Mouse (Mus musculus): ENCODE data around the gene Npepl1. TPM values are rescaled to one million over a fixed set of nuclear protein-coding genes. Genes with fewer than 3 reads are reported as not detected.

Gene Npepl1
- total and polyA plus RNA-seq, 3 experiments = 37.2 to 93.6 (median 90.8) TPM

DNA sequence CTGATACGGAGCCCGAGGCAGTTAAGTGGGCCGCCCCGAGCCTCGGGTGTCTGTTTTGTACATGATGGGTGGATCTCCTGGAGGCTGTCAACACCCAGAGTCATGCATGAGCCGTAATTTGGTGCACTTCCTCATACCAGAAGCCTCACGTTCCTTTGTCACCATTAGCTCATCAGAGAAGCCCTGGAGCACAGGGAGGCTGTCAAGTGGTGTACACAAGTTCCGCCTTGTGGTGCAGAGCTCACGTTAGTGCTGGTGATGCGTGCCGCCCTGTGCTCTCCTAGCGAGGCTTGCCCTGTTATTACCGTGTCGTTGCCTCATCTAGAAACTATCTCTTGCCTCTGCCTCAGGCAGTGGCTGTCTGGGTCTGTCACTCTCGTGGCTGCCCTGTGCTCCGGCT lies 6.8 kb downstream of the Npepl1 start:
- H3K27me3 ChIP-seq (replicated peaks) = no peaks in the 10 kb centered on the region
- DNase-seq (ENCODE audit: extremely low read depth) = peak; percentile 21
- H3K36me3 ChIP-seq (replicated peaks in 1 of 2; ENCODE audit: control insufficient read depth in 1 of 2, insufficient read depth in 1 of 2, low read length in 1 of 2) = peaks cover 70 to 100% of the 10 kb centered on the region in 2 experiments
- dilution Hi-C loops (cut with MboI; ENCODE audit: extremely low pct_ligation_motif_present, extremely low pct_unique_long_range_greater_than_20kb, low sequenced_read_pairs) (no loop called here), in situ Hi-C loops (cut with MboI; ENCODE audit: low pct_ligation_motif_present, low pct_unique_long_range_greater_than_20kb, low sequenced_read_pairs) (loop anchor here (25.0 kb wide), 1 partner anchor 305 kb away; no protein-coding TSS in a partner anchor)
- no peak for TF ChIP-seq CHD2 (IDR thresholded peaks at IDR 0.05; ENCODE audit: low read length)
- TF ChIP-seq BHLHE40 (IDR thresholded peaks at IDR 0.05; ENCODE audit: low read depth, low read length) = 0 out of 2 replicates have a peak, but pooled peaks have one; percentile 6
- TF ChIP-seq ZNF384 (IDR thresholded peaks at IDR 0.05; ENCODE audit: low read depth, low read length) = no peak
- no peaks in the 10 kb centered on the region for H3K79me2 ChIP-seq (replicated peaks; ENCODE audit: control insufficient read depth, extremely low read depth, insufficient read depth, poor library complexity, severe bottlenecking)
- peaks cover under 1 to 7% of the 10 kb centered on the region in 2 experiments; a peak in 3 of 4 replicates for H3K4me1 ChIP-seq (ENCODE audit: control insufficient read depth in 1 of 2, insufficient read depth in 2 of 2)
- H3K9me3 ChIP-seq (replicated peaks; ENCODE audit: low read length) = no peaks in the 10 kb centered on the region
- no peak overlapping the region for H3K4me2 ChIP-seq (ENCODE audit: insufficient read depth, low read depth, poor library complexity, severe bottlenecking)
- no peak overlapping the region for H3K4me3 ChIP-seq (replicated peaks in 1 of 3; ENCODE audit: low read depth in 2 of 3, low read length in 2 of 3, poor library complexity in 1 of 3)
- H3K27ac ChIP-seq (ENCODE audit: insufficient read depth, low read depth) = no peak overlapping the region
- no peak overlapping the region for H3K9ac ChIP-seq (ENCODE audit: insufficient read depth, low read depth)

DNA sequence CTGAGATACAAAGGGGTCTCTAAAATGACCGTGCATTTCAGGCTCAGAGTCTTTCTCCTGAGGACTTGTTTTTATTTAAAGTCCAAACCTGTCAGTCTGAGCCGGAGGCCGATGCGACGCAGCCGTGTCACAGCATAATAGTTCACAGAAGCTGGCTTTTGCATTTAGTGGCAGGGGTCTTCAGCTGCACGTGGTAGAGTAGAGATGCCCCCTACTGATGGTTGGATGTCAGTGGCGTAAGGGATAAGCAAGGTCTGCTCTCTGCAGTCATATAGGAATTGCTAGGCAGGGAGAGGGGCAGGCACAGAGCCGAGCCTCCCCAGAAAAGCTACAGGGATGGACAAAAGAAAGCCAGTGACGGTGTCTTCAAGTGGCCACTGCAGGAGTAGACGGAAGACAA lies 8.0 kb downstream of the Npepl1 start:
- peaks cover 81 to 100% of the 10 kb centered on the region in 2 experiments for H3K36me3 ChIP-seq (replicated peaks in 1 of 2; ENCODE audit: control insufficient read depth in 1 of 2, insufficient read depth in 1 of 2, low read length in 1 of 2)
- H3K9me3 ChIP-seq (replicated peaks; ENCODE audit: low read length) = peaks cover 1% of the 10 kb centered on the region
- H3K79me2 ChIP-seq (replicated peaks; ENCODE audit: control insufficient read depth, extremely low read depth, insufficient read depth, poor library complexity, severe bottlenecking) = no peaks in the 10 kb centered on the region
- TF ChIP-seq TBP (conservative IDR thresholded peaks at IDR 0.05; ENCODE audit: low read depth, low read length) (no peak), POLR2AphosphoS2 (IDR thresholded peaks at IDR 0.05; ENCODE audit: low read depth, low read length) (no peak), BHLHE40 (IDR thresholded peaks at IDR 0.05; ENCODE audit: low read depth, low read length) (no peak), ETS1 (conservative IDR thresholded peaks at IDR 0.05; ENCODE audit: low read depth, low read length) (no peak), ZMIZ1 (IDR thresholded peaks at IDR 0.05; ENCODE audit: low read depth, low read length) (no peak), MAX (IDR thresholded peaks at IDR 0.05; ENCODE audit: low read length) (no peak), CTCF (conservative IDR thresholded peaks at IDR 0.05 in 1 of 2, IDR thresholded peaks at IDR 0.05 in 1 of 2; ENCODE audit: low read depth in 2 of 2, low read length in 2 of 2) (no peak), JUND (conservative IDR thresholded peaks at IDR 0.05; ENCODE audit: low read depth, low read length) (no peak), ZNF384 (IDR thresholded peaks at IDR 0.05; ENCODE audit: low read depth, low read length) (no peak), ZC3H11A (IDR thresholded peaks at IDR 0.05; ENCODE audit: low read depth, low read length) (no peak)
- H3K27ac ChIP-seq (ENCODE audit: insufficient read depth, low read depth) = no peak overlapping the region
- H3K4me1 ChIP-seq (ENCODE audit: control insufficient read depth in 1 of 2, insufficient read depth in 2 of 2) = no peaks in the 10 kb centered on the region
- no peak overlapping the region for H3K4me3 ChIP-seq (replicated peaks in 1 of 3; ENCODE audit: low read depth in 2 of 3, low read length in 2 of 3, poor library complexity in 1 of 3)
- DNase-seq (ENCODE audit: extremely low read depth) = no peak
- no peaks in the 10 kb centered on the region for H3K27me3 ChIP-seq (replicated peaks)
- in situ Hi-C loops (cut with MboI; ENCODE audit: low pct_ligation_motif_present, low pct_unique_long_range_greater_than_20kb, low sequenced_read_pairs) (loop anchor here (25.0 kb wide), 1 partner anchor 306 kb away; no protein-coding TSS in a partner anchor), dilution Hi-C loops (cut with MboI; ENCODE audit: extremely low pct_ligation_motif_present, extremely low pct_unique_long_range_greater_than_20kb, low sequenced_read_pairs) (no loop called here)
- no peak overlapping the region for H3K4me2 ChIP-seq (ENCODE audit: insufficient read depth, low read depth, poor library complexity, severe bottlenecking)
- H3K9ac ChIP-seq (ENCODE audit: insufficient read depth, low read depth) = no peak overlapping the region

GRCm38 (mm10) chr2:174119259-174119658 lies 9.1 kb downstream of the Npepl1 start:
- Histone ChIP-seq H3K9ac (ENCODE audit: insufficient read depth, low read depth) (no peak overlapping the region), H3K4me2 (ENCODE audit: insufficient read depth, low read depth, poor library complexity, severe bottlenecking) (no peak overlapping the region), H3K79me2 (replicated peaks; ENCODE audit: control insufficient read depth, extremely low read depth, insufficient read depth, poor library complexity, severe bottlenecking) (no peaks in the 10 kb centered on the region), H3K4me3 (replicated peaks in 1 of 3; ENCODE audit: low read depth in 2 of 3, low read length in 2 of 3, poor library complexity in 1 of 3) (no peak overlapping the region), H3K27me3 (replicated peaks) (no peaks in the 10 kb centered on the region), H3K27ac (ENCODE audit: insufficient read depth, low read depth) (no peak overlapping the region), H3K4me1 (ENCODE audit: control insufficient read depth in 1 of 2, insufficient read depth in 2 of 2) (no peaks in the 10 kb centered on the region), H3K36me3 (replicated peaks in 1 of 2; ENCODE audit: control insufficient read depth in 1 of 2, insufficient read depth in 1 of 2, low read length in 1 of 2) (peaks cover 83 to 100% of the 10 kb centered on the region in 2 experiments), H3K9me3 (replicated peaks; ENCODE audit: low read length) (peaks cover 10% of the 10 kb centered on the region)
- in situ Hi-C loops (cut with MboI; ENCODE audit: low pct_ligation_motif_present, low pct_unique_long_range_greater_than_20kb, low sequenced_read_pairs) = loop anchor here (25.0 kb wide), 1 partner anchor 307 kb away; no protein-coding TSS in a partner anchor
- TF ChIP-seq IRF4 (IDR thresholded peaks at IDR 0.05; ENCODE audit: low read depth, low read length) = no peak
- no peak for TF ChIP-seq MAX (IDR thresholded peaks at IDR 0.05; ENCODE audit: low read length)
- TF ChIP-seq MAFK (IDR thresholded peaks at IDR 0.05; ENCODE audit: insufficient replicate concordance, low read length) = no peak
- TF ChIP-seq JUND (conservative IDR thresholded peaks at IDR 0.05; ENCODE audit: low read depth, low read length) = no peak
- TF ChIP-seq NELFE (IDR thresholded peaks at IDR 0.05; ENCODE audit: low read depth, low read length) = no peak
- TF ChIP-seq MYC (IDR thresholded peaks at IDR 0.05; ENCODE audit: low read depth, low read length) = no peak
- TF ChIP-seq POLR2AphosphoS2 (IDR thresholded peaks at IDR 0.05; ENCODE audit: low read depth, low read length) = no peak
- no peak for TF ChIP-seq ELF1 (IDR thresholded peaks at IDR 0.05; ENCODE audit: low read depth, low read length)
- TF ChIP-seq ETS1 (conservative IDR thresholded peaks at IDR 0.05; ENCODE audit: low read depth, low read length) = no peak
- TF ChIP-seq POLR2A (IDR thresholded peaks at IDR 0.05; ENCODE audit: low read depth, low read length) = no peak
- TF ChIP-seq CTCF (conservative IDR thresholded peaks at IDR 0.05 in 1 of 2, IDR thresholded peaks at IDR 0.05 in 1 of 2; ENCODE audit: low read depth in 2 of 2, low read length in 2 of 2) = no peak
- dilution Hi-C loops (cut with MboI; ENCODE audit: extremely low pct_ligation_motif_present, extremely low pct_unique_long_range_greater_than_20kb, low sequenced_read_pairs) = no loop called here
- no peak for DNase-seq (ENCODE audit: extremely low read depth)
